Mouse (Mus musculus) kidney, embryonic 16.5 days (tissue): ENCODE measurements around the gene Atp6v0c. TPM values are rescaled to one million over a fixed set of nuclear protein-coding genes. Genes with fewer than 3 reads are reported as not detected.
A peak's percentile ranks its signal among the peaks of the same experiment; 100 is the strongest.
"Not testable (repeated sequence)": the region's sequence is repeated elsewhere in the genome, so short reads cannot be mapped to it uniquely, and the experiment has no call there.

Source experiments
- ATAC-seq: fragments of 200-750 bp; cut with Nextera tagmentation; 2 replicates; pipeline ENCODE4 v1.8.0; 2017; ENCODE audit warnings: moderate TSS enrichment; ENCODE audit not compliant: low FRiP score, low TSS enrichment
- H3K27ac ChIP-seq: fragments of 300-500 bp; sonication (generic); 2 replicates; pipeline ENCODE4 v1.5.1; 2014; ENCODE audit warnings: low read length
- H3K27me3 ChIP-seq: fragments of 300-500 bp; sonication (generic); 2 replicates; pipeline ENCODE4 v1.6.1; 2014; ENCODE audit warnings: low read length, control low read depth, mixed read lengths; ENCODE audit not compliant: insufficient read depth
- H3K36me3 ChIP-seq: fragments of 300-500 bp; sonication (generic); 2 replicates; pipeline ENCODE4 v1.6.1; 2014; ENCODE audit warnings: low read length, control low read depth, mixed read lengths; ENCODE audit not compliant: insufficient read depth
- H3K4me1 ChIP-seq: fragments of 300-500 bp; sonication (generic); 2 replicates; pipeline ENCODE4 v1.6.1; 2014; ENCODE audit warnings: low read length, control low read depth, mixed read lengths; ENCODE audit not compliant: insufficient read depth
- H3K4me2 ChIP-seq: fragments of 300-500 bp; sonication (generic); replicated peaks from 2 replicates; pipeline ENCODE4 v1.6.1; 2014; ENCODE audit warnings: low read depth, low read length
- H3K4me3 ChIP-seq: fragments of 300-500 bp; sonication (generic); 2 replicates; pipeline ENCODE4 v1.5.1; 2014; ENCODE audit warnings: mild to moderate bottlenecking, low read length
- H3K9ac ChIP-seq: fragments of 300-500 bp; sonication (generic); replicated peaks from 2 replicates; pipeline ENCODE4 v1.6.1; 2014; ENCODE audit warnings: low read length
- H3K9me3 ChIP-seq: fragments of 300-500 bp; sonication (generic); 2 replicates; pipeline ENCODE4 v1.6.1; 2016; ENCODE audit warnings: low read length, control low read depth
- WGBS: fragments of 180-500 bp; shearing (Covaris S2); extraction: QIAGEN DNeasy Blood & Tissue Kit; methylation state at CpG from one replicate; pipeline ENCODE4 v1.1.7; 2014; 5-methylcytosine and 5-hydroxymethylcytosine counted together
- polyA plus RNA-seq: library from polyadenylated mRNA; unstranded; fragments of >200 nt; fragmentation: Nextera tagmentation; extraction: Ambion mirVana; gene quantifications from 2 replicates; pipeline ENCODE4 v1.2.1, GENCODE M21; 2015

The Atp6v0c gene
- polyA plus RNA-seq, 1 experiment from 2014 or later: 695 TPM

DNA sequence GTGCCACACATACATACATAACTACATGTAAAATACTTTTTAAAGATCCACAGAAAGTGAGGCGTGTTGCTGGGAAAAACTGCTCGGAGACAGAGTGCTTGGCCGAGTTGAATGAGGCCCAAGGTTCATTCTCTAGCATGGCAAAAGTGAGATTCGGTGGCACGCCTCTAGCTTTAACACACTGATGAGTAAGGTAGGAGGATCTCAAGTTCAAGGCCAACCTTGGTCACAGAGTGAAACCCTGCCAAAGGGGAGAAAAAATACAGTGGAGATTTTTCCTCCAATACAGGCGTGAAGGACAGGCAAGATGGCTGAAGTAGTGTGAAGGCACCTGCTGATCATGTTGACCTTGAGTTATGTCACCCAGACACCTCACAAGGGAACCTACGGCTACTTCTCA, 20.1 kb downstream of the Atp6v0c start:
- Histone ChIP-seq H3K9ac (no peak overlapping the region), H3K27me3 (no peaks in the 10 kb centered on the region), H3K27ac (no peak overlapping the region), H3K4me1 (peaks cover 6% of the 10 kb centered on the region), H3K4me3 (no peak overlapping the region), H3K9me3 (no peaks in the 10 kb centered on the region), H3K36me3 (no peaks in the 10 kb centered on the region), H3K4me2 (no peak overlapping the region)
- WGBS: 86% methylated on average over 7 of the region's 7 CpGs
- ATAC-seq: no peak

DNA sequence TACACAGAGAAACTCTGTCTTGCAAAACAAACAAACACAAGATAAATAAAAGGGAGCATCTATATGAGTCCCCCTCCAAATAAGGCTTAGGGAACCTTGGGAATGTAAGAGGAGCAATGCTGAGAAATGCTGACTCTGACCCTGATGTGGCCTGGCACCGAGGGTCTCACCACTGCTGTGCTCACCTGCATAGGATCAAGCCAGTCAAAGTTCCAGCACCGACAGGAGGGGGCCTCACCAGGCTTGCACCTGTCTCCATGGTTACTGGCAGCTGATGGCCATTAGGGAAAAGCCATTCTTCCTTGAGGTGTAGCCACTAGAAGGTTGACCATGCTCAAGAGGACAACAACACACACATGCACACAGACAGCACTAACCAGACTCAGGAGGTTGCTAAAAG, 26.6 kb downstream of the Atp6v0c start:
- H3K4me3 ChIP-seq: no peak overlapping the region
- H3K4me1 ChIP-seq: peaks cover 24% of the 10 kb centered on the region
- no peaks in the 10 kb centered on the region for H3K27me3 ChIP-seq
- H3K36me3 ChIP-seq: no peaks in the 10 kb centered on the region
- no peak for ATAC-seq
- WGBS: 44% methylated on average over 2 of the region's 2 CpGs
- no peak overlapping the region for H3K27ac ChIP-seq
- no peak overlapping the region for H3K4me2 ChIP-seq
- H3K9me3 ChIP-seq: no peaks in the 10 kb centered on the region
- no peak overlapping the region for H3K9ac ChIP-seq

DNA sequence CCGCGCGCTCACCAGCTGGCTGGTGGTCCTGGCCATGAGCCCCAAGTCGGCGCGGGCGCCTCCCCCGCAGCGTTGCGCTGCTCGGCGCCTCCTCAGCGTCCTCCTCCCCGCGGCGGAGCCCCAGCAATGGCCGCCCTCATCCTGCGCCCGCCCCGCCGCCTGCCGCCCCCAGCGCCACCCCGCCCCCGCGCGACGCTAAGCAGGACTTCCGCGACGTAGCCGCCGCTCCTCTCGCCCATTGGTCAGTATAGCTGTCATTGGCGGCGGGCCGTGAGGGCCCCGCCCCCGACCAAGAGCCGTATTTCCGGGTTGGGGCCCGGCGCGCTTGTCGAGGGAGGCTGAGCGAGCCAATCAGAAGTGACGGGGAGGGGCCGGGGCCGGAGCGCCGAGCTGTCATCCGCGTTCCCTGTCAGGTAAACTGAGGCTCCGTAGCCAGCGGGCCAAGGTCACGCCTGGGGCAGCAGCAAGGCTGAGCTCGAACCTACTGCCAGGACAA, 28.0 kb downstream of the Atp6v0c start:
- Histone ChIP-seq H3K9me3 (no peaks in the 10 kb centered on the region), H3K4me1 (peaks cover 24% of the 10 kb centered on the region), H3K27me3 (no peaks in the 10 kb centered on the region), H3K27ac (peak overlapping the region; percentile 88), H3K9ac (peak overlapping the region; percentile 94), H3K4me2 (peak overlapping the region; percentile 72), H3K36me3 (no peaks in the 10 kb centered on the region), H3K4me3 (peak overlapping the region; percentile 99)
- ATAC-seq: peak; percentile 98
- under 1% methylated on average over 53 of the region's 57 CpGs for WGBS

DNA sequence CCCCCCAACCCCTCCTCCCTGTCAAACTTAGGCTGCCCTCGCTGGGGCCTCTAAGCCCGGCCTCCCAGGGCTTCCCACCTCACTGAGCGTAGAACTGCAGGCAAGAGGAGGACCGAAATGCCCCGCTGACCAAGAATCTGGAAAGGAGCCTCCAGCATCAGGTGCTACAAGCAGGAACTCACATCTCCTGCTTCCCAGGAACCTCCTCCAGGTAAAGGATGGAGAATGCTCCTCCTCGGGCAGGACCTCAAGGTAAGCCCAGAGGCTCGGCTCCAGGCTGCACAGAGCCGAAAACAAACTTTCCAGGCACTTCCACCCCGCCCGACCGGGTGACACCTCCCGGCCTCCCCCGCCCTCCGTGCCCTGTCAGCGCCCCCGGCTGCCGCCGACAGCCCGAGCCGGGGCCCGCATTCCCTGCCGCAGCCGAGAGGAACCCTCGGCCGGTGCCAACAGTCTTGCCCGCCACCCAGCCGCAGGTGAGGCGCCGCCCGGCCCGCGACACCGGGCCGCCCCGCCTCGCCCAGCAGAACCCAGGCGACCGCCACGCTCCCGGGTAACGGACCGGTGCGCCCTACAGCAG, 28.6 kb downstream of the Atp6v0c start:
- Histone ChIP-seq H3K4me2 (peak overlapping the region; percentile 72), H3K4me1 (peaks cover 24% of the 10 kb centered on the region), H3K36me3 (no peaks in the 10 kb centered on the region), H3K27ac (peak overlapping the region; percentile 88), H3K9ac (peak overlapping the region; percentile 94), H3K27me3 (no peaks in the 10 kb centered on the region), H3K9me3 (no peaks in the 10 kb centered on the region), H3K4me3 (peak overlapping the region; percentile 99)
- ATAC-seq: peak; percentile 58
- WGBS: under 1% methylated on average over 42 of the region's 43 CpGs

DNA sequence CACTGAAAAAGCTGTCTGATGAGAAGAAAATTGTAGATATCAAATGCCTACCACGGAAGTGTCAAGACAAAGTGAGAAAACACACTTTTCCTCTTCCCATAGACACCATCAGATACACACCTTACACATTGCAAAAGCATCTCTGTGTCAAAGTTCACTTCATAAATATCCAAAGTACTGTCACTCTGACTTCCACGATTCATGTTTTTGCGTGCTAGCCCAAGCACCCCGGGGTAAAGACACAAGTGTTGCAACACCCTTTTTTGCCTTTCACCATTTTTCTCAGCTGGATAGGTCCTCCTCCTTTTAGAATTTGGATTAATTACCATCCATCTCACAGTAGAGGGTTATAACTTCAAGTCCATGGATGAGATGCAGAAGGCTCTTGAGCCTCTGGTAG, 29.5 kb downstream of the Atp6v0c start:
- no peaks in the 10 kb centered on the region for H3K36me3 ChIP-seq
- H3K27me3 ChIP-seq: no peaks in the 10 kb centered on the region
- ATAC-seq: no peak
- H3K4me3 ChIP-seq: peak overlapping the region; percentile 99
- peak overlapping the region; percentile 72 for H3K4me2 ChIP-seq
- H3K4me1 ChIP-seq: peaks cover 24% of the 10 kb centered on the region
- peak overlapping the region; percentile 94 for H3K9ac ChIP-seq
- no peak overlapping the region for H3K27ac ChIP-seq
- 87% methylated on average over 4 of the region's 4 CpGs for WGBS
- no peaks in the 10 kb centered on the region for H3K9me3 ChIP-seq

DNA sequence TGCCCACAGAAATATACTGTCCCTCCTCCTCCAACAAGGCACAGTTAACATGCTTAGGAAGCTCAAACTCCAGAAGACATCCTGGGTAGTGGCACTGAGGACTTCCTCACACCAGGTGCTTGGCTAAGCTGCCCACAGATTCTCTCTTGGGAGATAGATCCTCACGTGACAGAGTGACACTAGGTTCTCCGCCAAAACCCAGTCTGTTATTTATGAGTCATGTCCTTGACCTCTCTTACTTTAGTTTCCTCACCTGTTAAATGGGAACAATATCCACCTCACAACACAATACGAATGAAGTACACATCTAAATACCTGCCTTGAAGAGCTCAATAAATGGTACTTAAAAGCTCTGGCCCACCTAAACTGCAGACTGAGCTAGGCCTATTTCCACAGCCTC, 30.2 kb downstream of the Atp6v0c start:
- Histone ChIP-seq H3K9me3 (no peaks in the 10 kb centered on the region), H3K4me1 (peaks cover 24% of the 10 kb centered on the region), H3K4me2 (no peak overlapping the region), H3K27ac (no peak overlapping the region), H3K27me3 (no peaks in the 10 kb centered on the region), H3K4me3 (no peak overlapping the region), H3K9ac (no peak overlapping the region), H3K36me3 (no peaks in the 10 kb centered on the region)
- WGBS: 62% methylated on average over 3 of the region's 3 CpGs
- ATAC-seq: no peak

DNA sequence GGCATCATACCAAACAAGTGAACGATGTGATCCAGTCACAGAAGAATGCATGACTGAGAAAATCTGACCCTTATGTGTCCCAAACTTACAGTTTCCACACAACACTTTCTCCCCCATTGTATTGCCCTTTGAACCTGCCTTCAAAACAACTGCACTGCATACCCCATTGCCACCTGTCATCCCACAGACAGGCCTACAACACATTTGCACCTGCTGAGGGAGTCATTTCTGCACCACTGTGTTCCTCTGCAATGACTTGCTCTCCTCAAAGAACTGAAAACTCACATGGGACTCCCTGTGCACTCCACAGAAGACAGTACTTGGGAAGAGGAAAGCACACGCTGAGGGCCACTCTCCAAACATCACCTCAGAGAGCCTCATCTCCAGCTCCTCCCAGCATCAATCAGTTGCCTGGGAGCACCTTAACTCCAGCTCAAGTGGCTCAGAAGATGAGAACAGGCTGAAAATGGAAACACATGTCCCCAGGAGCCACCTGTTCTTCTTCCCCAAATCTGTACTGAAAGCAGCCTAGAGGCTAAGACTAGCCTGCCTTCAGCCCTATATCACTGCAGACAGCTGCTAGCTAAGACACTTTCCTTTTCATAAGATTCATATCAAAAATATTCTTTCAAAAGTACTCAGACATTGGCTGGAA, 32.1 kb downstream of the Atp6v0c start:
- ATAC-seq: no peak
- H3K27me3 ChIP-seq: no peaks in the 10 kb centered on the region
- H3K9me3 ChIP-seq: no peaks in the 10 kb centered on the region
- H3K36me3 ChIP-seq: no peaks in the 10 kb centered on the region
- H3K4me1 ChIP-seq: peaks cover 24% of the 10 kb centered on the region
- H3K27ac ChIP-seq: no peak overlapping the region
- no peak overlapping the region for H3K4me2 ChIP-seq
- no peak overlapping the region for H3K9ac ChIP-seq
- WGBS: 77% methylated on average over 2 of the region's 2 CpGs
- no peak overlapping the region for H3K4me3 ChIP-seq

DNA sequence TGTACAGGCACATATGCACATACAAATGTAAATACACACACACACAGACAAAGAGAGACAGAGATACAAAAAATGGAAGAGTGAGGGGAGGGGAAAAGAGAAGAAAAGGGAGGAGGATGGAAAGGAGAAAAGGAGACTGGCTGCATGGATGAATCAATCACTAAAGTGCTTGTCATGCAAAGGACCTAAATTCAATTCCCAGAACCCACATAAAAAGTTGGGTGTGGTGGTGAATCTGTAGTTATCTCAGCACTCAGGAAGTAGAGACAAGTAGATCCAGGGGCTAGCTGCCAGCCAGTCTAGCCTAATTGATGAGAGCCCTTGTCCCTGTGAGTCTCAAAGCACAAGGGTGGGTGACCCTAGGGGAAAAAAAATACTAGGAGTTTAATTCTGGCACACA, 35.4 kb downstream of the Atp6v0c start:
- no peak for ATAC-seq
- H3K4me2 ChIP-seq: no peak overlapping the region
- H3K36me3 ChIP-seq: no peaks in the 10 kb centered on the region
- H3K9me3 ChIP-seq: no peaks in the 10 kb centered on the region
- H3K27me3 ChIP-seq: no peaks in the 10 kb centered on the region
- no peak overlapping the region for H3K27ac ChIP-seq
- H3K4me1 ChIP-seq: peaks cover 3% of the 10 kb centered on the region; the same call in 1 of the 2 replicates
- H3K4me3 ChIP-seq: no peak overlapping the region
- no peak overlapping the region for H3K9ac ChIP-seq

DNA sequence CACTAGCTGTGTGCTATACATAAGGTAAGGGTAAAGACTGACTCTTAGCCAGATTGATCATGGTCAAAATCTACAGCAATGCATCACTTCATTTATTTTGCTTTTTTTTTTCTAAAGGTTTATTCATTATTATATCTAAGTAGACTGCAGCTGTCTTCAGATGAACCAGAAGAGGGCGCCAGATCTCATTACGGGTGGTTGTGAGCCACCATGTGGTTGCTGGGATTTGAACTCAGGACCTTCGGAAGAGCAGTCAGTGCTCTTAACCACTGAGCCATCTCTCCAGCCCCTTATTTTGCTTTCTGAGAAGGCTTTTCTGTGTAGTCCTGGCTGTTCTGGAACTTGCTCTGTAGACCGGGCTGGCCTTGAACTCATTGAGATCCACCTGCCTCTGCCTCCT, 36.6 kb downstream of the Atp6v0c start:
- H3K27ac ChIP-seq, H3K36me3 ChIP-seq, H3K9me3 ChIP-seq, ATAC-seq, H3K9ac ChIP-seq, H3K4me3 ChIP-seq, H3K27me3 ChIP-seq, H3K4me1 ChIP-seq, H3K4me2 ChIP-seq: not testable (repeated sequence)
- WGBS: 89% methylated on average over 4 of the region's 4 CpGs

DNA sequence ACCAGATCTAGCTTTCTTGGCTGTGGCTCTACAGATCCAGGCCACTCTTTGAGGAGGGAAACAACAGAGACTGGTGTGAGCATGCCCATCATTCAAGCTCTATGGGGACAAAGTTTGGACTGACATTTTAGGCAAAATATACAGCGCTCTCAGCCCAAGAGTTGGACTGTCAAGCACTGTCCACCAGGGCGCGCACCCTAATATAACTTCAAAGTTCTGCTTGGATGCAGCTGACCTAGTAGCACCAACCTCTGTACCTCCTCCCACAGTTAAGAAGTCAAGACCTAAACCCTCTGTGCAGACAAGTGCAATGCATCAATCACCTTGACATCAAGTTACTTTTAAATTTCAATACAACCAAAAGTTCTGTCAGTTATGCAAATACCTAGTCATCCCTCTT, 37.9 kb downstream of the Atp6v0c start:
- no peak for ATAC-seq
- WGBS: 63% methylated on average over 3 of the region's 3 CpGs
- no peak overlapping the region for H3K4me2 ChIP-seq
- H3K9ac ChIP-seq: no peak overlapping the region
- H3K36me3 ChIP-seq: no peaks in the 10 kb centered on the region
- H3K4me3 ChIP-seq: no peak overlapping the region
- no peaks in the 10 kb centered on the region for H3K27me3 ChIP-seq
- H3K4me1 ChIP-seq: no peaks in the 10 kb centered on the region
- no peaks in the 10 kb centered on the region for H3K9me3 ChIP-seq
- H3K27ac ChIP-seq: no peak overlapping the region
